Mouse (Mus musculus) lung, adult 2 months (tissue): ENCODE measurements around the gene Ccng2. TPM values are rescaled to one million over a fixed set of nuclear protein-coding genes. Genes with fewer than 3 reads are reported as not detected.

Source experiments
- DNase-seq: peaks from one replicate; pipeline ENCODE4 v3.0.0; 2022
- H3K4me1 ChIP-seq: fragments of 200-500 bp; 2 replicates; pipeline ENCODE4 v1.6.1; 2011; ENCODE audit warnings: low read length; ENCODE audit not compliant: control insufficient read depth, insufficient read depth
- H3K4me3 ChIP-seq: fragments of 200-500 bp; replicated peaks from 2 replicates; pipeline ENCODE3; 2011; ENCODE audit warnings: low read depth, mild to moderate bottlenecking, control low read depth, low read length; ENCODE audit errors: extremely low read depth
- CTCF ChIP-seq: fragments of 200-500 bp; IDR thresholded peaks from 2 replicates; pipeline ENCODE4 v1.5.1; 2011; ENCODE audit warnings: mild to moderate bottlenecking, low read length, control low read depth; ENCODE audit not compliant: insufficient read depth
- POLR2A ChIP-seq: fragments of 200-500 bp; IDR thresholded peaks from 2 replicates; pipeline ENCODE4 v1.6.1; 2011; ENCODE audit warnings: low read depth, mild to moderate bottlenecking, control low read depth, low read length, borderline replicate concordance; ENCODE audit errors: extremely low read depth
- WGBS: fragments of 180-500 bp; shearing (Covaris S2); methylation state at CpG from one replicate; pipeline ENCODE4 v1.1.7; 2018; 5-methylcytosine and 5-hydroxymethylcytosine counted together
- polyA plus RNA-seq: library from polyadenylated mRNA; depleted of rRNA; stranded (reverse); fragments of >200 nt; gene quantifications from 2 replicates; pipeline ENCODE4 v1.2.3, GENCODE M21; 2012

Gene Ccng2
- polyA plus RNA-seq, 1 experiment, result 23.6 TPM

DNA sequence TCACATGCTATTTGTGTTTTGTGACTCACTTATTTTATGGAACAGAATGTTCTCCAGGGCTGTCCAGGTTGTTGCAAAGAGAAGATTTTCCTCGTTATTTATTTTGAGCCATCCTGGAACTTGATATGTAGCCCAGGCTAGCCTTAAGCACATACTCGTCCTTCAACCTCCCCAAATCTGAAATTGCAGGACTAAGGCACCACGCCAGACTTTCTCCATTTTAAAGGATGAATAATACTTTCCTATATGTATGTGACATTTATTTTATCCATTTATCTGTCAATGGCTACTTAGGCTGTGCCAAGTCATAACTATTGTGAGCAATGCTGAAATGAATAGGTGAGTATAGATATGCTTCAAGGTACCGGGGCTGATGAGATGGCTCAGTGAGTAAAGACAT, 30.5 kb upstream of the Ccng2 start:
- no peak for DNase-seq
- WGBS, result 77% methylated on average over 4 of the region's 4 CpGs
- TF ChIP-seq CTCF (no peak), POLR2A (no peak)
- Histone ChIP-seq H3K4me1 (no peaks in the 10 kb centered on the region), H3K4me3 (no peak overlapping the region)

GRCm38 (mm10) chr5:93239590-93240544, 27.2 kb upstream of the Ccng2 start:
- WGBS, result 71% methylated on average over 8 of the region's 8 CpGs
- Histone ChIP-seq H3K4me1 (no peaks in the 10 kb centered on the region), H3K4me3 (no peak overlapping the region)
- TF ChIP-seq CTCF (no peak), POLR2A (no peak)
- no peak for DNase-seq

DNA sequence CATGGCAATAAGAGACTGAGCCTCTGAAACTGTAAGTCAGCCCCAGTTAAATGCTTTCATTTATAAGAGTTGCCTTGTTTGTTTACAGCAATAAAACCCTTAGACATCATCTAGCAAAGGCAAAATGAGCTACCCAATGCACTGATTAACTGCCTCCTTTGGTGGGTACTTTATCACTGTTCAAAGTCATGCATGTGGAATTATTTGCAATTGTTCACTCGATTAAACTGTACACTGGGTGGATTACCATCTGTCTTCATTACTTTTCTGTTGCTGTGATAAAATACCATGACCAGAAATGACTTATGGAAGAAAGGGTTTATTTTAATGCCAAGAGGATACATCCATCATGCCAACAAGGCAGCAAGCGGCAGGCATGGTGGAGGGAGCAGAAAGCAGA, 21.8 kb upstream of the Ccng2 start:
- Histone ChIP-seq H3K4me3 (no peak overlapping the region), H3K4me1 (no peaks in the 10 kb centered on the region)
- TF ChIP-seq POLR2A, result no peak
- TF ChIP-seq CTCF, result no peak
- WGBS, result 57% methylated on average over 2 of the region's 2 CpGs
- no peak for DNase-seq

- no peak for DNase-seq
- no peak overlapping the region for H3K4me3 ChIP-seq
- TF ChIP-seq POLR2A, result no peak
- TF ChIP-seq CTCF, result no peak
- WGBS, result 69% methylated on average over 6 of the region's 6 CpGs
- H3K4me1 ChIP-seq, result no peaks in the 10 kb centered on the region
Observed at GRCm38 (mm10) chr5:93249940-93250578, 17.0 kb upstream of the Ccng2 start.

- WGBS, result 72% methylated on average over 12 of the region's 12 CpGs
- no peaks in the 10 kb centered on the region for H3K4me1 ChIP-seq
- DNase-seq, result peak; percentile 26
- TF ChIP-seq CTCF (no peak), POLR2A (no peak)
- no peak overlapping the region for H3K4me3 ChIP-seq
Observed at GRCm38 (mm10) chr5:93251001-93251760, 15.9 kb upstream of the Ccng2 start.

GRCm38 (mm10) chr5:93255759-93256265, 11.2 kb upstream of the Ccng2 start:
- no peak for DNase-seq
- no peaks in the 10 kb centered on the region for H3K4me1 ChIP-seq
- TF ChIP-seq POLR2A (no peak), CTCF (no peak)
- 79% methylated on average over 5 of the region's 5 CpGs for WGBS
- H3K4me3 ChIP-seq, result no peak overlapping the region

DNA sequence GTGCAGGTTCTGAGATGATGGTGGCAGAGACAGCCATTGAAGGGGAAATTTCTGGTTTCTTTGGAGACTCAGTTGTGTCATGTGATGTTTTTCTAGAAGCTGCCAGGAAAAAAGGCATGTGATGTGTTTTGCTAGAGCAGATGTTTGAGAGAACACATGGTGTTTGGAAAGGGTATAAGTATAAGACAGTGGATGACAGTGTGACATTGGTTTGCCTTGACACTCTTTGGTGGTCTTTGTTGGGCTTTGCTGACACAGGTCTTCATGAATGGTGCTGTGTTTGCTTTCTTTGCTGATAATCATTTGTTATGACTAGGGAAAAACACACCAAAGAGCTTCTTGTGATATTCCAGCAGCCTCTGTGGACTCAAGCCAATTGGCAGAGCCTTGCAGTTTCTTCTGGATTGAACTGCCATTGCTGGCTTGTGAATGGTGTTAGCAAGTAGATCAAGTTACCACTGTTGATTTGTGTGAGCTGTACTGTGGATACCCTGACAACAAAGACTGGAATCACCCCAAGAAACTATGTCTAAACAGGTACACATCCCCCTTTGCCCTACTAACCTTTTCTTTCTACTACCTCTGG, 10.1 kb upstream of the Ccng2 start:
- no peak overlapping the region for H3K4me3 ChIP-seq
- H3K4me1 ChIP-seq, result no peaks in the 10 kb centered on the region
- no peak for DNase-seq
- TF ChIP-seq POLR2A, result no peak
- no peak for TF ChIP-seq CTCF

DNA sequence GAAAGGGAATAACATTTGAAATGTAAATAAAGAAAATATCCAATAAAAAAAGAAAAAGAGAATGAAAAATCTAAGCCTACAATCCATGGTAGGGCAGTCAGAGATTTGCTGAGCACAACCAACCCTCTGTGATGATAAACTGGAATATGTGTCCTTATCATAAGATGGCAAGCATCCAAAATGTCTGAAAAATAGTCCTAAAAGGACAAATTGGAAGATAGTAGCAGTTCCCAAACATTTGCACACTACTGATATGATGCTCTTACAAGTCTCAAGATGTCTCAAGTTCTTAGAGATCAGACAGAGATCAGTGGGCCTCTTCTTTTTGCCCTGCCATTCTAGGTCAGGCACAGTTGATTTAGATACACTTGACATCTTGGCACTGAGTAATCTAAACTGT, 7.7 kb upstream of the Ccng2 start:
- Histone ChIP-seq H3K4me3 (no peak overlapping the region), H3K4me1 (peaks cover 8% of the 10 kb centered on the region)
- no peak for TF ChIP-seq CTCF
- TF ChIP-seq POLR2A, result no peak
- no peak for DNase-seq

GRCm38 (mm10) chr5:93260983-93261382, 6.1 kb upstream of the Ccng2 start:
- Histone ChIP-seq H3K4me1 (peaks cover 10% of the 10 kb centered on the region), H3K4me3 (no peak overlapping the region)
- DNase-seq, result no peak
- TF ChIP-seq POLR2A, result no peak
- WGBS, result 64% methylated on average over 3 of the region's 3 CpGs
